Mouse (Mus musculus) hindbrain, embryonic 16.5 days (tissue): ENCODE data around the gene Gm3417. TPM values are rescaled to one million over a fixed set of nuclear protein-coding genes. Genes with fewer than 3 reads are reported as not detected.
A peak's percentile ranks its signal among the peaks of the same experiment; 100 is the strongest.
"Not testable (repeated sequence)": the region's sequence is repeated elsewhere in the genome, so short reads cannot be mapped to it uniquely, and the experiment has no call there.

ENCODE experiments used
- ATAC-seq: fragments of 200-750 bp; cut with Nextera tagmentation; 2 replicates; pipeline ENCODE4 v1.8.0; 2017; ENCODE audit warnings: moderate TSS enrichment, moderate library complexity
- H3K27ac ChIP-seq: fragments of 300-500 bp; sonication (generic); 2 replicates; pipeline ENCODE4 v1.5.1; 2014; ENCODE audit warnings: low read depth, mild to moderate bottlenecking, control low read depth, low read length, moderate library complexity
- H3K27me3 ChIP-seq: fragments of 300-500 bp; sonication (generic); replicated peaks from 2 replicates; pipeline ENCODE4 v1.6.1; 2014; ENCODE audit warnings: low read length; ENCODE audit not compliant: control insufficient read depth, insufficient read depth
- H3K36me3 ChIP-seq: fragments of 300-500 bp; sonication (generic); 2 replicates; pipeline ENCODE4 v1.6.1; 2014; ENCODE audit warnings: mild to moderate bottlenecking, low read length, moderate library complexity, mixed read lengths; ENCODE audit not compliant: control insufficient read depth, insufficient read depth
- H3K4me1 ChIP-seq: fragments of 300-500 bp; sonication (generic); 2 replicates; pipeline ENCODE4 v1.6.1; 2014; ENCODE audit warnings: low read depth, low read length; ENCODE audit not compliant: control insufficient read depth, insufficient read depth
- H3K4me2 ChIP-seq: fragments of 300-500 bp; sonication (generic); 2 replicates; pipeline ENCODE4 v1.6.1; 2014; ENCODE audit warnings: mild to moderate bottlenecking, low read length, control low read depth, moderate library complexity
- H3K4me3 ChIP-seq: fragments of 300-500 bp; sonication (generic); 2 replicates; pipeline ENCODE4 v1.5.1; 2014; ENCODE audit warnings: mild to moderate bottlenecking, low read length, control low read depth, moderate library complexity
- H3K9ac ChIP-seq: fragments of 300-500 bp; sonication (generic); 2 replicates; pipeline ENCODE4 v1.6.1; 2014; ENCODE audit warnings: low read depth, mild to moderate bottlenecking, control low read depth, low read length, moderate library complexity
- H3K9me3 ChIP-seq: fragments of 300-500 bp; sonication (generic); 2 replicates; pipeline ENCODE4 v1.6.1; 2014; ENCODE audit warnings: mild to moderate bottlenecking, low read length, moderate library complexity; ENCODE audit not compliant: control insufficient read depth
- WGBS: fragments of 180-500 bp; shearing (Covaris S2); extraction: QIAGEN DNeasy Blood & Tissue Kit; methylation state at CpG from one replicate; pipeline ENCODE4 v1.1.7; 2014; 5-methylcytosine and 5-hydroxymethylcytosine counted together
- polyA plus RNA-seq: library from polyadenylated mRNA; unstranded; fragments of >200 nt; fragmentation: Nextera tagmentation; extraction: Ambion mirVana; gene quantifications from 2 replicates; pipeline ENCODE4 v1.2.1, GENCODE M21; 2015

Gm3417 gene
- polyA plus RNA-seq, result 0.71 TPM in 1 of 2 replicates, not detected in the other

DNA sequence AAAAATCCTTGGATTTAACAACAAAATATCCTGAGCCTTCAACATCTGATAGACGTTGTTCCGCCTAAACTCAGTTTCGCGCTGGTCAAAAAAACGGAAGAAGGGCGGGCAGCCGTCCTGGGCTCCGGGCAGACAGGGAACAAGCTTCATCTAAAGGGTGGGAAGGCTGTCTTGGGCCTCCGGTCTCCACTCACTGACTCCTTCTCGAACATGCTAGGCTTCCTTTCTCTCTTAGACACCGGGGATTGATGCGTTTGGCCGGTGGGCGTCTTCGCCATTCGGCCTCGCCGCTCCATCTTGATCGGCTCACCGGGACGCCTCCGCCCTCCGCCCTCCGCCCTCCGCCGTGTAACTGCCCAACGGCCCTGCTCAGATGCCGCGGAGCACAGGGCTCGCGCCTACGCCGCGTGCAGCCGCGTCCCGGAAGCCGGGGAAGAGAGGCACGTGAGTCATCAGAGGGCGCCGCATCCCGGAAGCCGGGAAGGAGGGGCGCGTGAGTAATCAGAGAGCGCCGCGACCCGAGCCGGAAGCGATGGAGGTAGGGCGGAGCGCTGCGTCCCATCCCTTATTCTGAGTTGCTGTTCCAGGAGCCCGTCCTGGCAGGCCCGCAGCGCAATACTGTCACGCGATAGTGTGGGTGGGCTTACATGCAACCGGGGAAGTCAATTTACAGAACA lies at the start of gene Gm3417, which contains the start of gene 9030025P20Rik:
Gm3417 (minus strand) TSS at position 429 of the 677 bp plus-strand sequence.
9030025P20Rik (plus strand) TSS at position 107 of the 677 bp plus-strand sequence.
- not testable (repeated sequence) for H3K27ac ChIP-seq, H3K9me3 ChIP-seq, H3K4me3 ChIP-seq, H3K4me2 ChIP-seq, H3K9ac ChIP-seq, H3K4me1 ChIP-seq, H3K27me3 ChIP-seq, H3K36me3 ChIP-seq
- WGBS, result no CpG with 5 or more reads among the region's 60 CpGs
- peak; percentile 99 for ATAC-seq

DNA sequence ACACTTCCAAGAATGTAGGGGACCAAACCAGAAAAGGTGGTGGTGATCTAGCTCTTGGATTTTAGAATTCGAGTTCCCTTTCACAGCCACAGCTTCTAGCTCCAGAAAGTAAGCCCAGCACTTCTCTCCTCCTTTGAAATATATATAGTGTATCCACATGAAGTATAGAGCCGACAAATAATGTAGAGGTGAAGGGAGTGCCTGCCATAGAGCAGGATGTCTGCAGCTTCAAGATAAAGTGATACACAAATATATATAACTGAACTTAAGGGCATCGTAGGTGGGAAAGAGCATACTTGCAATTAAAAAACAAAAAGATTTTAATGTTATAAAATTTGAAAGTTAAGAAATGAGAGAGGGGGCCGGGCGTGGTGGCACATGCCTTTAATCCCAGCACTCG lies 46.9 kb upstream of the Gm3417 start:
- H3K9ac ChIP-seq, H3K36me3 ChIP-seq, ATAC-seq, H3K27me3 ChIP-seq, H3K4me3 ChIP-seq, H3K27ac ChIP-seq, H3K4me1 ChIP-seq, H3K9me3 ChIP-seq, H3K4me2 ChIP-seq: not testable (repeated sequence)
- no CpG with 5 or more reads among the region's 6 CpGs for WGBS

DNA sequence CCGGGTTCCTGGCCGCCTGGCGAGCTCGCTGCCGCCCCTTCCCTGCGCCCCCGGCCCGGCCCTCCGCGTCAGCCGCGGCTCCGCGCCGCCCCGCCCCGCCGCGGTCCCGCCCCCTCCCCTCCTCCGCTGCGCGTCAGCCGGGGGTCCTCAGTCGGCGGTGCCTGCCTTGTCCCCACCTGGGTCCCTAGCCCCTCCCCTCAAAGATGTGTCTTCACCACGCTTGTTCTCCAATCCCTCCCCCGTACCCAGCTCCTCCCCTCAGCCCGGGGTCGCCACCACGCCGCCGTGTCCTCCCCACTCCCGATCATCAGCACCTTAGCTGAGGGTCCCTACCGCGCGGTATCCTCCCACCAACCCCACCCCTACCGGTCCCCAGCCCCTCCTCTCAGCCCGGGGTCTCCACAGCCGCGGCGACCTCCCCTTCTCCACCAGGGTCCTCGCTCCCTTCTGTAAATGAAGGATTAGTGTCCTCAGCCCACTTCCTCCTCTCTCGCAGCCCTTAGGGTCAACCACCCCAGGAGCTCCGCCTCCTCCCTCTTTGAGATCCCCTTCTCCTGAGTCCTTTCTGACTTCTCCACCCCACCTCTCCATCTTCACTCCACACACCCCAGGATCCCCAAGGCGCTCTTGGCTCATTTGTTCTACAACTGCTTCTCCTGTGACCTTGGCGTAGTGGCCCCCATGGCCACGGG lies 46.1 kb upstream of the Gm3417 start:
- ATAC-seq, result peak; percentile 93
- H3K27ac ChIP-seq, H3K9me3 ChIP-seq, H3K4me2 ChIP-seq, H3K4me1 ChIP-seq, H3K27me3 ChIP-seq, H3K9ac ChIP-seq, H3K4me3 ChIP-seq, H3K36me3 ChIP-seq: not testable (repeated sequence)
- no CpG with 5 or more reads among the region's 48 CpGs for WGBS

DNA sequence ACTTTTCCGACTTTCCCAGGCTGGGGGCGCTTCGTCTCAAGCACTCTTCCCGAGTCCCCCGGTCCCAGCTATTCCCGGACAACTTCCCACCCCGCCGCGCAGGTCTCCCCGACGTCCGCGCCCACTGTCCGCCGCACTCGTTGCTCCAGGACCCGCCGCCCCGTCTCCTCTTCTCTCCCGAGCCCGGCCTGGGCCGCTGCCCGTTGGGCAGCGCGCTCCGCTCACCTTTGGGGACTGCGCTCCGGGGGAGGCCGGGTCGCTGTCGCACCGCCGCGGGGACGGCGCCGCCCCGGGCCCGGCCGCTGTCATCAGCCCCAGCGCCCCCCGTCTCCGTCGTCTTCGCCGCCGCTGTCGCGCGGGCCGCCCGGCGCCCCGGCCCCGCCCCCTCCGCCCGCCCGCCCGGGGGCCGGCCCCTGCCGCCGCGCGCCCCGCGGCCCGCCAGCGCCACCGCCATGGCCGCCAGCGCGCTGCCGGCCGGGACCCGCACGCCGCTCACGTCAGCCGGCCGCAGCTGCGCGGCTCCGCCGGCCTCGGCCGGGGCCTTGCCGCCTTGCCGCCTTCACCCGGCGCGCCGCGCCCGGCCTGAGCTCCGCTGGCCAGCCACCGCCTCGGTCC lies 45.4 kb upstream of the Gm3417 start:
- H3K4me2 ChIP-seq, H3K9ac ChIP-seq, H3K4me1 ChIP-seq, H3K27ac ChIP-seq, H3K9me3 ChIP-seq, H3K36me3 ChIP-seq, H3K27me3 ChIP-seq, H3K4me3 ChIP-seq: not testable (repeated sequence)
- ATAC-seq, result peak; percentile 80
- no CpG with 5 or more reads among the region's 97 CpGs for WGBS

DNA sequence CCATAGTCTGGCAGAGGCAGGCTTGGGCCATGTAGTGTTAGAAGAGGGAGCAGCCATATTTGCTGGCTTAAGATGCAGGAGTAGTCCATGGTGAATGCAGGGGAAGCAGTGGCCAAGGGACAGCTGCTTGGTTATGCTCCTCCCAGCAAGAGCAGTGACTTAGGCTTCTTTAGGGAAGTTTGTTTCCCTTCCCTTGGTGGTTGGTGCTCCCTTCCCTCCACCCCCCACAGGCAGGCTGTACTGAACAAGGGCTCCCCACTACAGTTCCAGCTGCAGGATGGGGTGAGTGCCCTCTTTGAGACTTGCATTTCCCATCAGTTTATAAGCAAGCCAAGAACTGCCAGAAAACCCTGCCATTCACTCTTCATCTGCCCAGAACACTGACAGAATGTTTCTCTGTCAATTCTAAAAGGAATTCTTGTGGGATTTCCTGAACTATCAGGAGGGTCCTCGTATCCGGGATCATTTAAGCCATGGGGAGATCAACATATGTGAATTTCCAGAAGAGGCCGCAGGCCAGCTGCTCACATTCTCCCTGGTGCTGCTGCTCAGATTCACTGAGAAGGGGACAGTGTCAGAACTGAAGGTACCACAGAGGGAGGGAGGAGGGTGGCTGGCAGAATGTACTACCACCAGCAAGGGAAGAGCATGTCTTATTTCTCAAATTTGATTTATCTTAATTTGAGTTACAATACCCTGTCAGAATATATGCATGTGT lies 43.1 kb upstream of the Gm3417 start:
- H3K4me2 ChIP-seq, H3K9ac ChIP-seq, H3K27ac ChIP-seq, ATAC-seq, H3K4me3 ChIP-seq, H3K4me1 ChIP-seq, H3K9me3 ChIP-seq, H3K36me3 ChIP-seq, H3K27me3 ChIP-seq: not testable (repeated sequence)
- 85% methylated on average over 3 of the region's 3 CpGs for WGBS

DNA sequence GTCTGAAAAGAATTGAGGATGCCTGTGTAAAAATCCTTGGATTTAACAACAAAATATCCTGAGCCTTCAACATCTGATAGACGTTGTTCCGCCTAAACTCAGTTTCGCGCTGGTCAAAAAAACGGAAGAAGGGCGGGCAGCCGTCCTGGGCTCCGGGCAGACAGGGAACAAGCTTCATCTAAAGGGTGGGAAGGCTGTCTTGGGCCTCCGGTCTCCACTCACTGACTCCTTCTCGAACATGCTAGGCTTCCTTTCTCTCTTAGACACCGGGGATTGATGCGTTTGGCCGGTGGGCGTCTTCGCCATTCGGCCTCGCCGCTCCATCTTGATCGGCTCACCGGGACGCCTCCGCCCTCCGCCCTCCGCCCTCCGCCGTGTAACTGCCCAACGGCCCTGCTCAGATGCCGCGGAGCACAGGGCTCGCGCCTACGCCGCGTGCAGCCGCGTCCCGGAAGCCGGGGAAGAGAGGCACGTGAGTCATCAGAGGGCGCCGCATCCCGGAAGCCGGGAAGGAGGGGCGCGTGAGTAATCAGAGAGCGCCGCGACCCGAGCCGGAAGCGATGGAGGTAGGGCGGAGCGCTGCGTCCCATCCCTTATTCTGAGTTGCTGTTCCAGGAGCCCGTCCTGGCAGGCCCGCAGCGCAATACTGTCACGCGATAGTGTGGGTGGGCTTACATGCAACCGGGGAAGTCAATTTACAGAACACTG lies 31.3 kb upstream of the Gm3417 start, which contains the start of gene Gm3435:
Gm3435 (plus strand) TSS at position 471 of the 708 bp plus-strand sequence.
- not testable (repeated sequence) for H3K27ac ChIP-seq, H3K27me3 ChIP-seq, H3K4me1 ChIP-seq, H3K36me3 ChIP-seq, H3K9me3 ChIP-seq, H3K9ac ChIP-seq, H3K4me3 ChIP-seq, H3K4me2 ChIP-seq
- WGBS, result no CpG with 5 or more reads among the region's 60 CpGs
- peak; percentile 98 for ATAC-seq

DNA sequence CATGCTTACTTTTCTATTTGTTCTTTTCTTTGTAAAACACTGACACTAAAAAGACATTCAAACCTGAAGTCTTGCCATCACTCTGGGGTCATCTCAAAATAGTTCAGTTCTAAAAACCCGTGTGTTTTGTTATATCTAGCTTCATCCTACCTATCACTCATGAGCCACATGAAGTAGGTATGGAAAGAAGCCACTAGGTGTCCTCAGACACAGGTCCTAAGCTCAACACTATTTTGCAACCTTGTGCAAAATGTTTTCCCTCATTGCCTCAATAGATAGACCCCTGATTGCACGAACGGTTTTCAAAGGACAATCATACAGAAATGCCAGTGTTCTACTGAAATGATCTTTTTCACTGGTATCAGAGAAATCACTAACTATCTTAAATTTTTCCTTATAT lies 30.5 kb upstream of the Gm3417 start:
- H3K9ac ChIP-seq, ATAC-seq, H3K27ac ChIP-seq, H3K36me3 ChIP-seq, H3K9me3 ChIP-seq, H3K4me3 ChIP-seq, H3K4me2 ChIP-seq, H3K27me3 ChIP-seq, H3K4me1 ChIP-seq: not testable (repeated sequence)
- no CpG with 5 or more reads among the region's 3 CpGs for WGBS

DNA sequence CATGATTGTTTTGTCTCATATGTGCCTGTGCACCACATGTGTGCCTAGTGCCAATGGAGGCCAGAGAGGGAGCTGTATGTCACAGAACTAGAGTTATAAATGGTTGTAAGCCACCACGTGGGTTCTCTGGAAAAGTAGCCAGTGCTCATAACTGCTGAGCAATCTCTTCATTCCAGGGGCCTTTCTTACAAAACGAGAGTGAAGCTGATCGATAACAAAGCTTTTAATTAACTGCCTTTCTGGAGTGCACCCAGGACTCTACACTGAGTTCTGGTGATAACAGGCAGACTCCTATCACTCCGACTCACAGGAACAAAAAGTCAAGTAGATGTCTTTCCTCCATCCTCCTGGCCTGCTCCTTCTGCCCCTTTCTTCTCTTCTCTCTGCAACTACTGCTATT lies 21.5 kb upstream of the Gm3417 start:
- H3K4me3 ChIP-seq, H3K9ac ChIP-seq, H3K9me3 ChIP-seq, H3K4me1 ChIP-seq, H3K27me3 ChIP-seq, H3K36me3 ChIP-seq, ATAC-seq, H3K4me2 ChIP-seq, H3K27ac ChIP-seq: not testable (repeated sequence)
- WGBS, result no CpG with 5 or more reads among the region's 4 CpGs
